Mouse (Mus musculus) splenic B cell, adult 2 months (primary cell): ENCODE results near the gene Wnt2.

Source experiments
- DNase-seq: peaks from one replicate; pipeline ENCODE4 v3.0.0-alpha.2; 2011; ENCODE audit warnings: low read depth, low spot score
- H3K27me3 ChIP-seq: 2 replicates; pipeline ENCODE4 v1.6.1; 2012; ENCODE audit warnings: mild to moderate bottlenecking, low read length, moderate library complexity, mixed read lengths; ENCODE audit not compliant: control insufficient read depth, poor library complexity, insufficient read depth, severe bottlenecking
- H3K36me3 ChIP-seq: 2 replicates; pipeline ENCODE4 v1.6.1; 2012; ENCODE audit warnings: mild to moderate bottlenecking, low read length, moderate library complexity, mixed read lengths; ENCODE audit not compliant: control insufficient read depth, poor library complexity, insufficient read depth, severe bottlenecking

Wnt2 gene

GRCm38 (mm10) chr6:17947130-17947831, 83.1 kb downstream of the Wnt2 start:
- DNase-seq = no peak
- H3K27me3 ChIP-seq = no peaks in the 10 kb centered on the region
- H3K36me3 ChIP-seq = no peaks in the 10 kb centered on the region

DNA sequence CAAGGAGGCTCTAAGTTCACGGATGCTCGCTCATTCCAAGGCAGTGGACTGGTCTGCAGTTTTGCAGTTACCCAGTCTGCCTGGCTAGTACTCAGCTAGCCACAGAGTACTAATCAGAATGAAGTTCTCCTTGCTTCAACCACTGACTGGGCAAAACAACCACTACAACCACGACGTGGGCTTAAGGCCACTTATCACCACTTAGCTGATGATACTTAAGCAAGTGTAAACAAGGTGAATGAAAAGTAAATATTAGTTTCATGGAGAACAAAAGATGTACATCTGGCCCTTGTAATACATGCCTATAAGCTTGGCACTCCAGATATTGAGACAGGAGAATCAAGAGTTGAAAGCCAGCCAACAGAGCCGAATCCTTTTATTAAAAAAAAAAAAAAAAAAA, 83.9 kb downstream of the Wnt2 start:
- Histone ChIP-seq H3K27me3 (no peaks in the 10 kb centered on the region), H3K36me3 (no peaks in the 10 kb centered on the region)
- no peak for DNase-seq

- DNase-seq = no peak
- H3K36me3 ChIP-seq = no peaks in the 10 kb centered on the region
- H3K27me3 ChIP-seq = no peaks in the 10 kb centered on the region
Observed at GRCm38 (mm10) chr6:17943877-17944617, 86.3 kb downstream of the Wnt2 start.

- no peak for DNase-seq
- Histone ChIP-seq H3K36me3 (no peaks in the 10 kb centered on the region), H3K27me3 (no peaks in the 10 kb centered on the region)
Observed at GRCm38 (mm10) chr6:17942344-17942743, 88.0 kb downstream of the Wnt2 start.

- Histone ChIP-seq H3K36me3 (no peaks in the 10 kb centered on the region), H3K27me3 (no peaks in the 10 kb centered on the region)
- DNase-seq = no peak
Observed at GRCm38 (mm10) chr6:17941916-17942315, 88.5 kb downstream of the Wnt2 start.
